Mouse (Mus musculus) neural tube, embryonic 14.5 days (tissue): ENCODE data around the gene Camk2d. TPM values are rescaled to one million over a fixed set of nuclear protein-coding genes. Genes with fewer than 3 reads are reported as not detected.
A peak's percentile ranks its signal among the peaks of the same experiment; 100 is the strongest.

Experiments
- ATAC-seq: fragments of 200-750 bp; cut with Nextera tagmentation; 2 replicates; pipeline ENCODE4 v1.8.0; 2017; ENCODE audit warnings: low read depth, mild to moderate bottlenecking, moderate TSS enrichment, moderate library complexity
- H3K27ac ChIP-seq: fragments of 300-500 bp; sonication (generic); 2 replicates; pipeline ENCODE4 v1.5.1; 2014; ENCODE audit warnings: low read depth, mild to moderate bottlenecking, control low read depth, low read length, moderate library complexity, mixed read lengths
- H3K27me3 ChIP-seq: fragments of 300-500 bp; sonication (generic); 2 replicates; pipeline ENCODE4 v1.6.1; 2014; ENCODE audit warnings: low read length; ENCODE audit not compliant: control insufficient read depth, insufficient read depth
- H3K36me3 ChIP-seq: fragments of 300-500 bp; sonication (generic); 2 replicates; pipeline ENCODE4 v1.6.1; 2014; ENCODE audit warnings: low read length, mixed read lengths; ENCODE audit not compliant: control insufficient read depth, insufficient read depth
- H3K4me1 ChIP-seq: fragments of 300-500 bp; sonication (generic); 2 replicates; pipeline ENCODE4 v1.6.1; 2014; ENCODE audit warnings: low read length; ENCODE audit not compliant: control insufficient read depth, insufficient read depth
- H3K4me2 ChIP-seq: fragments of 300-500 bp; sonication (generic); 2 replicates; pipeline ENCODE4 v1.6.1; 2014; ENCODE audit warnings: mild to moderate bottlenecking, low read depth, low read length, control low read depth
- H3K4me3 ChIP-seq: fragments of 300-500 bp; sonication (generic); 2 replicates; pipeline ENCODE4 v1.5.1; 2014; ENCODE audit warnings: low read depth, low read length, control low read depth, mixed read lengths
- H3K9ac ChIP-seq: fragments of 300-500 bp; sonication (generic); replicated peaks from 2 replicates; pipeline ENCODE4 v1.6.1; 2014; ENCODE audit warnings: low read depth, mild to moderate bottlenecking, control low read depth, low read length, mixed read lengths
- H3K9me3 ChIP-seq: fragments of 300-500 bp; sonication (generic); 2 replicates; pipeline ENCODE4 v1.6.1; 2016; ENCODE audit warnings: low read length; ENCODE audit not compliant: control insufficient read depth
- WGBS: fragments of 180-500 bp; shearing (Covaris S2); extraction: QIAGEN DNeasy Blood & Tissue Kit; methylation state at CpG from one replicate; pipeline ENCODE4 v1.1.7; 2014; 5-methylcytosine and 5-hydroxymethylcytosine counted together
- polyA plus RNA-seq: library from polyadenylated mRNA; unstranded; fragments of >200 nt; fragmentation: Nextera tagmentation; extraction: Ambion mirVana; gene quantifications from 2 replicates; pipeline ENCODE4 v1.2.1, GENCODE M21; 2014

The Camk2d gene
- polyA plus RNA-seq, 1 experiment from 2014 or later: 215 TPM

DNA sequence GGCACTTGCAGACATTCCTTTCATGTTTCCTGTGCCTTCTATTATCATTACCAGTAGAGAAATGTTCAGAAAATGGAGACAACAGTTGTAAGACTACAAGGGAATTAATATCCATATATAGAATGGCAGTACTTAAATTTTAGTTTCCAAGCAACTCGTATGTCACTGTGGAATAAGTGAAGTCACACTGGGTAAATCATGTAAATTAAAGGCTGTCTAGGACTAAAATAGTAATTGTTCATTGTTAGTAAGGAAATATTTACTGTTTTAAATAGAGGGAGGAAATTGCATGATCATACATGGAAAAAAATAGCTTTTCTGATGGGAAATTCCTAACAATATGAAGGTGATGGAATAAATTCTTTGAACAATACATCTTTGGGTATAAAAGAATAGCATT lies 57.0 kb downstream of the Camk2d start:
- Histone ChIP-seq H3K27ac (no peak overlapping the region), H3K4me3 (no peak overlapping the region), H3K36me3 (no peaks in the 10 kb centered on the region), H3K9me3 (no peaks in the 10 kb centered on the region), H3K4me2 (no peak overlapping the region), H3K4me1 (no peaks in the 10 kb centered on the region), H3K27me3 (no peaks in the 10 kb centered on the region), H3K9ac (no peak overlapping the region)
- ATAC-seq: no peak
- WGBS: 75% methylated on average over 1 of the region's 1 CpGs

DNA sequence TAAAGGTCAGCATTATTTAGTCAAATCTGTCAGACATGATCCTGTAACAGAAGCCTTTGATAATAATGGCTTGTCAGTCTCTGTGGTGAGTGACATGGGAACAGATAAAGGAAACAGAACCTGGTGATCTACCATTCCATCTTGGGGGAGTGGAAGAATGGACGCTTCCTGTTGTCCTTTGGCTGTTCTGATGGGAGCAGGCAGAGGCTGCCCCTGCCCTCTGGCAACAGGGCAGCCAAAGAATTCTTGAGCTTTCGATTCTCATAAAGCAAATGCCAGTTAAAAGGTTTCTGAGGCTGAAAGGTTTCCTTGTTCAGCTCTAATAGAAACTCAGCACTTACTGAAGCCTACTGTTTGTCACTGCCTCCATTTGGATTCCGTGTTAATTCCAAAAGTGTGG lies 60.1 kb downstream of the Camk2d start:
- no peaks in the 10 kb centered on the region for H3K36me3 ChIP-seq
- H3K4me2 ChIP-seq: no peak overlapping the region
- ATAC-seq: peak; percentile 41; the same call in 1 of the 2 replicates
- WGBS: 44% methylated on average over 3 of the region's 3 CpGs
- no peak overlapping the region for H3K9ac ChIP-seq
- H3K4me1 ChIP-seq: no peaks in the 10 kb centered on the region
- H3K27ac ChIP-seq: no peak overlapping the region
- no peaks in the 10 kb centered on the region for H3K27me3 ChIP-seq
- no peaks in the 10 kb centered on the region for H3K9me3 ChIP-seq
- no peak overlapping the region for H3K4me3 ChIP-seq

DNA sequence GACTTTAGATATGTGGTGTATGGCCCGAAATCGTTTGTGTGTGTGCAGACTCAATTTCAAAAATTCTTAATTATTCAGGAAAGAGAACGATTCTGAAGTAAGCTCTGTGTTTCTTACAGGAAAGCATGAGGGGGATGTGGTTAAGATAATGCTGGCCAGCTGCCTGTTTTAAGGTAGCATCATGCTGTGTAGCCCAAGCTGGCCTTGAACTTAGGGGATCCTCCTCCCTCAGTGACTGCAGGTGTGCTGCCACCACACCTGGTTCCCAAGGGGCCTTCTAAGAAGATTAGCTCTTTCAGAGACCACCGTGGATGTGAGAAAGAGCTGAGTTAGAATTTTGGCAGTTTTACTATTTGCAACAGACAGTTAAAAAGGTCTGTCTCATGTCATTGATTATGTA lies 61.8 kb downstream of the Camk2d start:
- Histone ChIP-seq H3K9ac (no peak overlapping the region), H3K27me3 (no peaks in the 10 kb centered on the region), H3K27ac (no peak overlapping the region), H3K36me3 (no peaks in the 10 kb centered on the region), H3K4me1 (no peaks in the 10 kb centered on the region), H3K4me3 (no peak overlapping the region), H3K4me2 (no peak overlapping the region), H3K9me3 (no peaks in the 10 kb centered on the region)
- no peak for ATAC-seq
- WGBS: 70% methylated on average over 4 of the region's 4 CpGs

DNA sequence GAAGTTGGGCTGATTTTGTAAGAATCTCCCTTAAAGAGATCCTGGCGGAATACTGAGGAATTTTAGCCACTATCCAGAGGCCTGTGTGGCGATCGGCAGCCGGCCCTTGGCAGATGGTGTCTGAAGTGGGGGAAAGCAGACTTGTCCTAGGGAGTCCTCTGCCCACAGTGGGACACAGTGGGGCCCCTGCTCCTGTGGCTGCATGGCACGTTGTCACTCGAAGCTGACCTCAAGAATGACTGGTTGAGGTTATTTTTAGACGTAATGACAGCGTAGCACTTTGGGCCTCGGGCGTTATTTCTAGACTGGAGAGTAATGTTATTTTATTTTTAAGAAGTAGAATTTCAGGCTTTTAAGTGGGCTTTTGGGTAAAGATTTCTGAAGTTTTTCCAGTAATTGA lies 62.7 kb downstream of the Camk2d start:
- H3K4me3 ChIP-seq: no peak overlapping the region
- no peak for ATAC-seq
- no peaks in the 10 kb centered on the region for H3K36me3 ChIP-seq
- H3K9ac ChIP-seq: no peak overlapping the region
- no peaks in the 10 kb centered on the region for H3K4me1 ChIP-seq
- no peak overlapping the region for H3K4me2 ChIP-seq
- 78% methylated on average over 10 of the region's 10 CpGs for WGBS
- no peak overlapping the region for H3K27ac ChIP-seq
- H3K9me3 ChIP-seq: no peaks in the 10 kb centered on the region
- no peaks in the 10 kb centered on the region for H3K27me3 ChIP-seq

DNA sequence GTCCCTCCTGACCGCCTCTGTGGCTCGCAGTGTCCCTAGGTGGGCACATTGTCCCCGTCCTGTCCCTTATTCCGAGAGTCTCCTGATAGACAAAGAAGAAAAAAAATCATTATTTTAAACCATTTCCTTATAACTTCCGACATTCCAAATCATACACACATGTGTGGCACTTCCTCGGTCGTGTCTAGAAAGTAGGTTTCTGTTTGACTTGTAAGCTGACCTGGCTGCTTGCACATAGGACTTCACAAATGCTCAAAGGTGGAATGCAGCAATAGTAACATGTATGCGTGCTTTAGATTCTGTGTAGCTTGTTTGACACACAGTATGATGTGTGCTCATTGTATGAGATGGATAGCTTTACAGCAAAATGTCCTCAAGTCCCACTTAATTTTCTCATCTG lies 63.1 kb downstream of the Camk2d start:
- Histone ChIP-seq H3K9me3 (no peaks in the 10 kb centered on the region), H3K4me2 (no peak overlapping the region), H3K27ac (no peak overlapping the region), H3K9ac (no peak overlapping the region), H3K27me3 (no peaks in the 10 kb centered on the region), H3K4me3 (no peak overlapping the region), H3K4me1 (no peaks in the 10 kb centered on the region), H3K36me3 (no peaks in the 10 kb centered on the region)
- no peak for ATAC-seq
- 92% methylated on average over 8 of the region's 8 CpGs for WGBS

DNA sequence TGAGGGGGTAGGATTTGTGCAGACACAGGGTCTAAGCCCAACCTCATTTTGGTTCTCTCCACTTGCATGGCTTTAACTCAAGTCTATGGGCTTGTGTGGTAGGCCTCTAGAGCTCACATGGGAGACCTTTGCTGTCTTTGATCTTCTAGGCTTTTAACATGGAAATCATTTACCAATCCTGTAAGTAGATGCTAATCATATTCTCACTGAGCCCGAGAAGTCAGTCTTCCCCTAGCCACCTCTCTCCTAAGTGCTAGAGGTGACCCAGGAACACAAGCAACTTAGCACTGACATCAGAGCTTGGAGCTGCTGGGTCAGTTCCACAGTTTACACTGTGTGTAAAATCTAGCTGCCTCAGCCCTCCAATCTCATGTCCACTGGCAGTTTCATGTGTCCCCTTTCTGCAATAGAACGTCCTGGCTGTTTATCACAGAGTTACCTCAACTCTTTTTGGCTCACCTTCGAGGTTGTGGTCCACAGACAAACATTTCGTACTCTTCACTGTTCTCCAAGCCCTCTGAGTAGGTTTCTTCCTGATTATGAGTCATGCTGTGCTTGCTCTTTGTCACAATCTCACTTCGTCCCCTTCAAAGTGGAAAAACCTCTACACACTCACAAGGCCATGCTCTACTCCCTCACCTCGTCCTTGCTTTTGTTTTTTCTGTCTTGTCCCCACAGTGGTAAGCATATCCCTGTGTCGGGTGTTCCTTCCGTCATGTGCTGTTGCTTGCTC lies 63.9 kb downstream of the Camk2d start:
- Histone ChIP-seq H3K36me3 (no peaks in the 10 kb centered on the region), H3K9ac (no peak overlapping the region), H3K9me3 (no peaks in the 10 kb centered on the region), H3K27me3 (no peaks in the 10 kb centered on the region), H3K4me1 (no peaks in the 10 kb centered on the region), H3K4me2 (no peak overlapping the region), H3K27ac (no peak overlapping the region), H3K4me3 (no peak overlapping the region)
- ATAC-seq: no peak
- 86% methylated on average over 8 of the region's 8 CpGs for WGBS

DNA sequence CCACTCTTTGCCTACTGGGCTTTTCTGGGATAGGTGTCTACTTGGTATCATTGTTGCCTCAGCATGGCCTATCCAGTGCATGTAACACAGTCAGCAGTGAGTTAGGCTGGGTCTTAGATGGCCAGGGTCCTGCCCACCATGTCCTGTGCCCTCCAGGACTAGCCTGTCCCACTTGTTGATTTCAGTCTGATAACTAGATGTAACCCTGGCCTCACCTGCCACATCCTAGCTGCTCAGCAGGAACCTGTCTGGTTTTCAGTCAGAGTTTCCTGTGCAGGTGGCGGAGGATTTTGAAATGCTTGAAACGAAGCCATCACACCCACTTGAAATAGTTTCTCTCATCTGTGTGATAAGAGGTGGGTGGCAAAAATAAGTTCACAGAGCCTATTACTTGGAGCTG lies 64.5 kb downstream of the Camk2d start:
- Histone ChIP-seq H3K9ac (no peak overlapping the region), H3K36me3 (no peaks in the 10 kb centered on the region), H3K27me3 (no peaks in the 10 kb centered on the region), H3K4me2 (no peak overlapping the region), H3K27ac (no peak overlapping the region), H3K4me1 (no peaks in the 10 kb centered on the region), H3K4me3 (no peak overlapping the region), H3K9me3 (no peaks in the 10 kb centered on the region)
- no peak for ATAC-seq
- 98% methylated on average over 2 of the region's 2 CpGs for WGBS

DNA sequence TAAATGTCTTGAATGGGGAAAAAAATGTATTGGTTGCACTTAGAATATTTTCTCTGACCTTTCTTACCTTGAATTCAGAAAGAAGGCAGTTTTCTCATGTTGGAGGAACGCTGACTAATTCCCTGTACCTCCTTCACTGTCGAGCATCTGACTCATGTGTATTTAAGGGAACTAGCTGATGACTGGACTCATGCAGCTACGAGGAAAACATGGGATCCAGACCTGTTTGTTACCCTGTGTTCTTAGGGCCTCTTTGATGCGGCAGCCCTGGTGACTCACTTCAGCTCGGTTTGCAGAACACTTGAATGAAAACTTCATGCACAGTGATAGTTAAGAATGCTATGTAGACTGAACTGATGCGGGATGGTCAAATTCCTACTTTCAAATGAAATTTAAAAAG lies 64.9 kb downstream of the Camk2d start:
- Histone ChIP-seq H3K9me3 (no peaks in the 10 kb centered on the region), H3K27me3 (no peaks in the 10 kb centered on the region), H3K4me2 (no peak overlapping the region), H3K27ac (no peak overlapping the region), H3K36me3 (no peaks in the 10 kb centered on the region), H3K4me1 (no peaks in the 10 kb centered on the region), H3K9ac (no peak overlapping the region), H3K4me3 (no peak overlapping the region)
- WGBS: 86% methylated on average over 6 of the region's 6 CpGs
- ATAC-seq: no peak

DNA sequence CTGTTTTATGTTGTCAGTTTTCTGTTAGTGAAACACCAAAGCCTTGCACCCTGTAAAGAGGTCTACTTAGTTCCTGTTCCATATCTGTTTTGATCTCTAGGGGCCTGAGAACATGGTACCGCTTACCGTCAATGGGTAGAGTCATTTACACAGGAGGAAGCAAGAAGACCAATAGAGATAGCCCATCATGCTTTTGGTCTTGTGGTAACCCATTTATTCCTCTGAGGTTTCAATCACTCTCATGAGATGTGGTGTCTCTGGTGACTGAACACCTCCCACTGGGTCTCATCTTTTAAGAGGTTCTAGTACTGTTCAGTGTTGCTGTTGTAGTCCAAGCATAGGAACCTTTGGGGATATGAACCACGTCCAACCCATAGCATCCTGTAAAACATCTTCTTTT lies 65.8 kb downstream of the Camk2d start:
- no peak for ATAC-seq
- Histone ChIP-seq H3K4me3 (no peak overlapping the region), H3K9me3 (no peaks in the 10 kb centered on the region), H3K27me3 (no peaks in the 10 kb centered on the region), H3K4me1 (no peaks in the 10 kb centered on the region; the same call in 1 of the 2 replicates), H3K27ac (no peak overlapping the region), H3K4me2 (no peak overlapping the region), H3K36me3 (no peaks in the 10 kb centered on the region), H3K9ac (no peak overlapping the region)
- WGBS: 92% methylated on average over 3 of the region's 3 CpGs
